Mouse (Mus musculus): Measurements from ENCODE around the gene Magi2. TPM values are rescaled to one million over a fixed set of nuclear protein-coding genes. Genes with fewer than 3 reads are reported as not detected.

Gene Magi2
- polyA plus RNA-seq, 2 experiments, result 0.08 to 0.15 TPM

DNA sequence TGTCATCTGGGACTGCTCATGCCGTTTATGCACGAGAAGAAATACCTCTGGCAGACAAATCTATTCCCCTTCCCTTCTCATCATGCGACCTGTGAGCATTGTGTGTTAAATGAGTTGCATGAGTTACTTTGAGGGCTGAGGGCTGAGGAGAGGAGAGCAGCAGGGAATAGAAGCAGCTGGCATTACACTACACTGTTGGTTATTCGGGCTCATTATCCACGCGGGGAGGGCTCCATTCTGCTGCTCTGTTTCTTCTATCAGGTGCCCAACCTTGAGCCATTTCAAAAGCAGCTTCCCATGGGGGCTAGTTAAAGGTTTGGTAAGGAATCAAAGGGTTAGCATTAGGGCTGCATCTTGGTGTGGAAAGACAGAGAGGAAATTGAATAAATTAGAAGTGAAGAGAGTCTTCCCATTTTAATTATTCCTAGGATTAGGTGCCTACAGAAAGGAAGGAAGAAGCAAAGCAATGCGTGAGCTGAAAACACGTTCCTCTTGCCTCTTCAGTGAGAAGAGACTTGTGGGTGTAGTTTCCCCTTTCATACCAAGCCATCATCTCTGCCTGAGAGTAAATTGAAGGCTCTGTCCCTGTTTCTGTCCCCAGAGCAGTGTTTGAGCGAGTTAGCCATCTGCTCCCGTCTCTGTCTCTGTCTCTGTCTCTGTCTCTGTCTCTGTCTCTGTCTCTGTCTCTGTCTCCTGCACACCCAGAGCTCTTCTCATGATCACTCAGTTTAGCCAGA is 1396.2 kb downstream of the Magi2 start:
- no peak overlapping the region for H3K4me3 ChIP-seq (ENCODE audit: insufficient read depth in 1 of 2, low read depth in 2 of 2, low read length in 2 of 2)
- ATAC-seq (ENCODE audit: insufficient read depth) (no peak), DNase-seq (ENCODE audit: low read depth in 3 of 3, low spot score in 3 of 3) (no peak)
- no peak overlapping the region for H3K27ac ChIP-seq
- no peaks in the 10 kb centered on the region for H3K9me3 ChIP-seq (ENCODE audit: control insufficient read depth, low read length)
- H3K36me3 ChIP-seq (replicated peaks; ENCODE audit: control insufficient read depth, insufficient read depth, low read depth), result no peaks in the 10 kb centered on the region
- no peaks in the 10 kb centered on the region for H3K27me3 ChIP-seq (ENCODE audit: control insufficient read depth, insufficient read depth, low read length)
- WGBS (ENCODE audit: insufficient replicate concordance), result 49% methylated on average over 10 of the region's 10 CpGs
- no peak overlapping the region for H3K4me2 ChIP-seq (ENCODE audit: low read depth)
- no peak for TF ChIP-seq CTCF (IDR thresholded peaks at IDR 0.05; ENCODE audit: low read depth)
- no peak for TF ChIP-seq EP300 (IDR thresholded peaks at IDR 0.05; ENCODE audit: low read depth)
- H3K4me1 ChIP-seq (replicated peaks; ENCODE audit: control insufficient read depth in 2 of 2, insufficient read depth in 2 of 2, low read length in 1 of 2), result no peaks in the 10 kb centered on the region
- H3K9ac ChIP-seq (replicated peaks), result no peak overlapping the region

DNA sequence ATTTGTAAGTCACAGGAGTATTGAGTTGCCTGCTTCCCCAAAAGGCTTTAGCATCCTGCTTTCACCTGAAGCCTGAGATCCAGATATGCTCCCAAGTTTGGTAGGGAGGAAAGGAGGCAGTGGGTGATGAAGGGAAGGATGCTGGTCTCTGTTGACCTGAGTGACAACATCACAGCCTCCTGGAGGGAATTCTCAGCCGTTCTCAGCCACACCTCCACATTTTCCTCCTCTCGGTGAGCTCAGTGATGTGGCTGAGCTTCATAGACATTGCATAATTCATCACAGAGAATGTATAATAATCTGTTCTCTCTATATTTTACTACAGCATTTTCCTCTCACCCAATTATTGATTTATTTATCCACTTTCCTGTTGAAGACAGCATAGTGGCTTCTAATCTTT is 1398.3 kb downstream of the Magi2 start:
- H3K4me1 ChIP-seq (replicated peaks; ENCODE audit: control insufficient read depth in 2 of 2, insufficient read depth in 2 of 2, low read length in 1 of 2), result no peaks in the 10 kb centered on the region
- no peak for DNase-seq (ENCODE audit: low read depth in 3 of 3, low spot score in 3 of 3)
- WGBS (ENCODE audit: insufficient replicate concordance), result 55% methylated on average over 2 of the region's 2 CpGs

DNA sequence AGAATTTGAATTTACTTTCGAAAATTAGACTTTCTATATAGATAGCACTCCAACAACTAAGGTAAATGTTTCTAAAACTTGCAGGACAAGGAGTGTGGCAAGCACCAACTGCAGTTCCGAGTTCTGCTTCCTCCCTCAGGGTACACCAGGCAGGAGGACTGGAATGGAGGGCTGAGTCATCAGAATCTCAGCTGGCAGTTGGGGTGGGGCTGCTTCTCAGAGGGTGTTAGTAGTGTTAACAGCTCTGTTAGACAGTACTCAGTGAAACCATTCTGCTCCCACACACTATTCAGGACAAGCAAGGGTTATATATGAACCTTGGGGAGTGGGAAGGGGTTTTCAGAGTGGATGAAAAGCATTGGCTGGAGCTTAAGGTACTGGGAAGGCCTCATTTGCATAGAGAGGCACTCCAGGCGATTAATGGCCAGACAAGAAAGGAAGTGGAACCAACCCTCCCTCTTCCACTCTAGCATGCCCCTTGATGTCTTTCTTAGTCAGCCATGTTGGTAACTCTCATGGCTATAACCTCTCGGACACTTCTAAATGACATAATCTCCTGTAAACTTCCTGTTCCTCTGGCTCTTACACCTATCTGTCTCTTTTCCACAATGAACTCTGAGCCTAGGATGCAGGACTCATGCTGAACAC is 1402.2 kb downstream of the Magi2 start:
- H3K36me3 ChIP-seq (replicated peaks; ENCODE audit: control insufficient read depth, insufficient read depth, low read depth), result no peaks in the 10 kb centered on the region
- DNase-seq (ENCODE audit: low read depth in 3 of 3, low spot score in 3 of 3) (no peak), ATAC-seq (ENCODE audit: insufficient read depth) (no peak)
- H3K4me1 ChIP-seq (replicated peaks; ENCODE audit: control insufficient read depth in 2 of 2, insufficient read depth in 2 of 2, low read length in 1 of 2), result no peaks in the 10 kb centered on the region
- H3K27me3 ChIP-seq (ENCODE audit: control insufficient read depth, insufficient read depth, low read length), result no peaks in the 10 kb centered on the region
- 33% methylated on average over 4 of the region's 4 CpGs for WGBS (ENCODE audit: insufficient replicate concordance)
- no peak overlapping the region for H3K27ac ChIP-seq
- H3K4me3 ChIP-seq (ENCODE audit: insufficient read depth in 1 of 2, low read depth in 2 of 2, low read length in 2 of 2), result no peak overlapping the region
- no peaks in the 10 kb centered on the region for H3K9me3 ChIP-seq (ENCODE audit: control insufficient read depth, low read length)
- TF ChIP-seq EP300 (IDR thresholded peaks at IDR 0.05; ENCODE audit: low read depth), result no peak
- no peak for TF ChIP-seq CTCF (IDR thresholded peaks at IDR 0.05; ENCODE audit: low read depth)
- no peak overlapping the region for H3K9ac ChIP-seq (replicated peaks)
- no peak overlapping the region for H3K4me2 ChIP-seq (ENCODE audit: low read depth)

More for the DNA sequence above, 1398.3 kb downstream of the Magi2 start:
- no peak overlapping the region for H3K27ac ChIP-seq
- H3K36me3 ChIP-seq (replicated peaks; ENCODE audit: control insufficient read depth, insufficient read depth, low read depth), result no peaks in the 10 kb centered on the region
- H3K4me3 ChIP-seq (ENCODE audit: insufficient read depth in 1 of 2, low read depth in 2 of 2, low read length in 2 of 2), result no peak overlapping the region
- no peak overlapping the region for H3K4me2 ChIP-seq (ENCODE audit: low read depth)
- H3K9ac ChIP-seq (replicated peaks), result no peak overlapping the region
- ATAC-seq (ENCODE audit: insufficient read depth), result no peak
- H3K9me3 ChIP-seq (ENCODE audit: control insufficient read depth, low read length), result no peaks in the 10 kb centered on the region
- H3K27me3 ChIP-seq (ENCODE audit: control insufficient read depth, insufficient read depth, low read length), result no peaks in the 10 kb centered on the region
- TF ChIP-seq CTCF (IDR thresholded peaks at IDR 0.05; ENCODE audit: low read depth) (no peak), EP300 (IDR thresholded peaks at IDR 0.05; ENCODE audit: low read depth) (no peak)

DNA sequence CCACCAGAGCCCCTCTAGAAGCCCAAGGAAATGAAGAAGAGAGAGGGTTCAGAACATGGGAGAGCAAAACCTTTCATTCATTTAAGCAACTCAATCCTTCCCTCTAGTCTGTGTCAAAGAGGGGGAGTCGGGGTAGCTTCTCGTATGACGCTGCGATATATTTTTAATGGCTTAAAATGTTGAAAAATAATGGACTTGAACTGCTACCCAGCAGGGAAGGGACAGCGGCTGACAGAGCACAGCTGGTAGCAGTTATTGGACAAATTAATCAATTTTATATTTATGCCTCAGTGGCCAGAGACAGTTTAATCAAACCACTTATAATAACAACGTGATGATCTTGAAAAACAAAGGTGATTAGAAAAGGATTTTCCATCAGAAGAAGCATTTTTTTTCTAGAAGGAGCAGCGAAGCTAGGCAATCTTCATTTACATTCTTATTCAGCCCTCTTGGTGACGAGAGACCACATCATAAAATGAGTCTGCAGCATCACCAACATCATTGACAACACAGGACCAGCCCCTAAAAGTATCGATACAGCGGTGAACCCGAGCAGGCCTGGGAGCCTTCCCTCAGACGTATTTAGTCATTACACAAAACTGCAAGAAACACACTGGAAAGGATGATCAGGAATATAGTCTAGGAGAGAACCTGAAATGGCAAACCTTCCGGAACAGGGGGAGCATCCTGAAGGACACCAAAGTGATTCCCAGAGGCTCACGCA is 1407.4 kb downstream of the Magi2 start:
- Histone ChIP-seq H3K4me1 (replicated peaks; ENCODE audit: control insufficient read depth in 2 of 2, insufficient read depth in 2 of 2, low read length in 1 of 2) (no peaks in the 10 kb centered on the region), H3K9ac (replicated peaks) (no peak overlapping the region), H3K27ac (no peak overlapping the region), H3K27me3 (ENCODE audit: control insufficient read depth, insufficient read depth, low read length) (no peaks in the 10 kb centered on the region), H3K4me2 (ENCODE audit: low read depth) (no peak overlapping the region), H3K36me3 (replicated peaks; ENCODE audit: control insufficient read depth, insufficient read depth, low read depth) (no peaks in the 10 kb centered on the region), H3K4me3 (ENCODE audit: insufficient read depth in 1 of 2, low read depth in 2 of 2, low read length in 2 of 2) (no peak overlapping the region), H3K9me3 (ENCODE audit: control insufficient read depth, low read length) (no peaks in the 10 kb centered on the region)
- DNase-seq (ENCODE audit: low read depth in 3 of 3, low spot score in 3 of 3) (no peak), ATAC-seq (ENCODE audit: insufficient read depth) (no peak)
- 72% methylated on average over 14 of the region's 14 CpGs for WGBS (ENCODE audit: insufficient replicate concordance)
- TF ChIP-seq CTCF (IDR thresholded peaks at IDR 0.05; ENCODE audit: low read depth) (no peak), EP300 (IDR thresholded peaks at IDR 0.05; ENCODE audit: low read depth) (no peak)

DNA sequence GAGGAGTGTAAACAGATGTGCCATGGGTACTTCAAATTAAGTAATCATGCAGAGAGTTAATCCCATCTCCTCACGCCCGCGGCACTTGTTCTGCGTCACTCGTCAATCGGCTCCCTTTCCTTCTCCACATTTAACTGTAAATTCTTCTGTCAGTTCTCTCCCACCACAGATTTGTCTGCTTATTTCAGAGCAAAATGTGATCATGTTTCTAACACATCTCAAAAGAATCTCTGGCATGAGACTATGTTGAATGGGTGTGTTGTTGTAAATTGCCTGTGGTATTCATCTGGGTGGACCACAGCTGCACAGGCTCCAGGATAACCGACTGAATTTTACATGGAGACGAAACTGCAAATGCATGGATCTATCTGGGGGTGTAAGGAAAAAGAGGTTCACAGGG is 1408.0 kb downstream of the Magi2 start:
- H3K36me3 ChIP-seq (replicated peaks; ENCODE audit: control insufficient read depth, insufficient read depth, low read depth), result no peaks in the 10 kb centered on the region
- no peak overlapping the region for H3K4me2 ChIP-seq (ENCODE audit: low read depth)
- H3K27me3 ChIP-seq (ENCODE audit: control insufficient read depth, insufficient read depth, low read length), result no peaks in the 10 kb centered on the region
- no peak overlapping the region for H3K27ac ChIP-seq
- H3K4me3 ChIP-seq (ENCODE audit: insufficient read depth in 1 of 2, low read depth in 2 of 2, low read length in 2 of 2), result no peak overlapping the region
- ATAC-seq (ENCODE audit: insufficient read depth) (no peak), DNase-seq (ENCODE audit: low read depth in 3 of 3, low spot score in 3 of 3) (no peak)
- no peaks in the 10 kb centered on the region for H3K9me3 ChIP-seq (ENCODE audit: control insufficient read depth, low read length)
- 76% methylated on average over 8 of the region's 8 CpGs for WGBS (ENCODE audit: insufficient replicate concordance)
- no peak overlapping the region for H3K9ac ChIP-seq (replicated peaks)
- no peak for TF ChIP-seq CTCF (IDR thresholded peaks at IDR 0.05; ENCODE audit: low read depth)
- no peak for TF ChIP-seq EP300 (IDR thresholded peaks at IDR 0.05; ENCODE audit: low read depth)
- no peaks in the 10 kb centered on the region for H3K4me1 ChIP-seq (replicated peaks; ENCODE audit: control insufficient read depth in 2 of 2, insufficient read depth in 2 of 2, low read length in 1 of 2)
